Mouse (Mus musculus) E14TG2a.4 (cell line): Measurements from ENCODE around the gene Cntn1.

Source experiments
- CTCF ChIP-seq: conservative IDR thresholded peaks from 2 replicates; pipeline ENCODE4 v1.5.1; 2014; ENCODE audit warnings: low read length
- NANOG ChIP-seq: IDR thresholded peaks from 2 replicates; pipeline ENCODE4 v1.6.1; 2014; ENCODE audit warnings: borderline replicate concordance, low read length, mixed read lengths
- POU5F1 ChIP-seq: IDR thresholded peaks from 2 replicates; pipeline ENCODE4 v1.6.1; 2014; ENCODE audit warnings: low read length, borderline replicate concordance

DNA sequence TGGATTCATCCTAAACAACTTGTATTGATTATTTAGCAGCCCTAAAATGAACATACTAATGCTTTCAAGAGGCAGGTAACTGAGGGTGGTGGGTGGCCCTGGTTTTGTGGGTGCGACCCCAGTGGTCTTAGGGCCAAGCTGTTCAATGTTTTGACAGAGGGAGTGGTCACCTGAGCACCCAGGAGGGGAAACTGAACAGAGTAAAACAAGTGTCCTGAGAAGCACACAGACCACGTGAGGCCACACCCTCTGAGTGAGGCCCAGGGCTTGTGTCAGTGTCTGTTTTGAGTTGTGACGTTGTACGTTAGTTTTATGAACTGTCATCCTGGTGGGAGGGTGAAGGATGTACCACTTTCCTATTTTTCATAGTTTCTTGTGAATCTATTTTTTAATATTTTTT, 227.0 kb downstream of the Cntn1 start:
- TF ChIP-seq CTCF (no peak), POU5F1 (no peak), NANOG (no peak)
